Mouse (Mus musculus) heart, adult 2 months (tissue): ENCODE data around the gene Tubb5. TPM values are rescaled to one million over a fixed set of nuclear protein-coding genes. Genes with fewer than 3 reads are reported as not detected.

Source experiments
- DNase-seq, 2 experiments: peaks; one replicate each; pipeline ENCODE4 v3.0.0; 2021
- H3K27ac ChIP-seq: fragments of 200-600 bp; 2 replicates; pipeline ENCODE4 v1.8.1; 2022
- H3K27me3 ChIP-seq: fragments of 200-500 bp; 2 replicates; pipeline ENCODE4 v1.6.1; 2012; ENCODE audit warnings: mild to moderate bottlenecking, low read length, inconsistent platforms, mixed read lengths; ENCODE audit not compliant: control insufficient read depth, insufficient read depth
- H3K36me3 ChIP-seq: fragments of 200-500 bp; 2 replicates; pipeline ENCODE4 v1.6.1; 2012; ENCODE audit warnings: low read length, inconsistent platforms; ENCODE audit not compliant: control insufficient read depth, insufficient read depth
- H3K4me1 ChIP-seq: fragments of 200-500 bp; 2 replicates; pipeline ENCODE4 v1.6.1; 2011; ENCODE audit warnings: low read length; ENCODE audit not compliant: control insufficient read depth, insufficient read depth
- H3K4me3 ChIP-seq: fragments of 200-600 bp; 2 replicates; pipeline ENCODE4 v1.8.1; 2022
- H3K79me2 ChIP-seq: fragments of 200-500 bp; replicated peaks from 2 replicates; pipeline ENCODE4 v1.6.1; 2012; ENCODE audit warnings: mild to moderate bottlenecking, inconsistent platforms, low read length, moderate library complexity, mixed read lengths; ENCODE audit not compliant: control insufficient read depth, insufficient read depth
- H3K9ac ChIP-seq: fragments of 200-500 bp; 2 replicates; pipeline ENCODE4 v1.6.1; 2012; ENCODE audit warnings: low read depth, mild to moderate bottlenecking, control low read depth, inconsistent platforms, low read length, mixed read lengths
- CTCF ChIP-seq: fragments of 200-600 bp; IDR thresholded peaks from 2 replicates; pipeline ENCODE4 v1.8.1; 2022; ENCODE audit warnings: antibody characterized with exemption, mild to moderate bottlenecking, moderate library complexity
- EP300 ChIP-seq: fragments of 200-500 bp; IDR thresholded peaks from 2 replicates; pipeline ENCODE4 v1.6.1; 2011; ENCODE audit warnings: low read depth, low read length, control low read depth; ENCODE audit not compliant: insufficient read depth
- POLR2A ChIP-seq: fragments of 200-500 bp; IDR thresholded peaks from 2 replicates; pipeline ENCODE4 v1.6.1; 2011; ENCODE audit warnings: mild to moderate bottlenecking, low read depth, low read length, control low read depth; ENCODE audit not compliant: insufficient read depth
- WGBS: fragments of 180-500 bp; shearing (Covaris S2); methylation state at CpG from one replicate; pipeline ENCODE4 v1.1.7; 2018; 5-methylcytosine and 5-hydroxymethylcytosine counted together
- intact Hi-C: fragments of 180-260 bp; cut with DNase I; formaldehyde crosslinking; loops from one replicate; pipeline ENCODE4 v1.15.1; 2025
- microRNA-seq, 2 experiments: library from miRNA; unstranded; fragments of <30 nt; microRNA quantifications; one replicate each; pipeline ENCODE4 v1.2.0; 2021
- polyA plus RNA-seq: library from polyadenylated mRNA; depleted of rRNA; stranded (reverse); fragments of >200 nt; gene quantifications from 2 replicates; pipeline ENCODE4 v1.2.3, GENCODE M21; 2012; rRNA removed
- total RNA-seq, 2 experiments: library from RNA; stranded (reverse); gene quantifications; 2 replicates each; pipeline ENCODE4 v1.2.3; 2021

The Tubb5 gene
- total and polyA plus RNA-seq, 3 experiments: 83.0 to 108 (median 90.1) TPM

- 66% methylated on average over 3 of the region's 3 CpGs for WGBS
- DNase-seq: no peak
- peaks cover 2% of the 10 kb centered on the region; the same call in 1 of the 2 replicates for H3K4me1 ChIP-seq
- H3K27ac ChIP-seq: no peak overlapping the region; the same call in 1 of the 2 replicates
- no peaks in the 10 kb centered on the region for H3K27me3 ChIP-seq
- intact Hi-C loops: no loop called here
- H3K4me3 ChIP-seq: no peak overlapping the region
- H3K36me3 ChIP-seq: peaks cover 2% of the 10 kb centered on the region; the same call in 1 of the 2 replicates
- no peaks in the 10 kb centered on the region for H3K79me2 ChIP-seq
- no peak overlapping the region for H3K9ac ChIP-seq
- no peak for TF ChIP-seq POLR2A
- TF ChIP-seq CTCF: no peak
- TF ChIP-seq EP300: no peak
Measured at GRCm38 (mm10) chr17:35788025-35788424, 50.1 kb downstream of the Tubb5 start.

GRCm38 (mm10) chr17:35787493-35787892 lies 50.6 kb downstream of the Tubb5 start:
- Histone ChIP-seq H3K36me3 (peaks cover 2% of the 10 kb centered on the region; the same call in 1 of the 2 replicates), H3K4me3 (no peak overlapping the region), H3K4me1 (peaks cover 2% of the 10 kb centered on the region; the same call in 1 of the 2 replicates), H3K27ac (peak overlapping the region; percentile 7), H3K79me2 (no peaks in the 10 kb centered on the region), H3K27me3 (no peaks in the 10 kb centered on the region), H3K9ac (no peak overlapping the region)
- TF ChIP-seq CTCF (no peak), POLR2A (no peak), EP300 (no peak)
- intact Hi-C loops: loop anchor here (2.0 kb wide), 1 partner anchor 19 kb away; no protein-coding TSS in a partner anchor
- DNase-seq: no peak

GRCm38 (mm10) chr17:35785140-35785539 lies 53.0 kb downstream of the Tubb5 start:
- Histone ChIP-seq H3K36me3 (peaks cover 2% of the 10 kb centered on the region; the same call in 1 of the 2 replicates), H3K27me3 (no peaks in the 10 kb centered on the region), H3K4me1 (peaks cover 2% of the 10 kb centered on the region; the same call in 1 of the 2 replicates), H3K9ac (peak overlapping the region; percentile 62), H3K4me3 (peak overlapping the region; percentile 19; the same call in 1 of the 2 replicates), H3K79me2 (no peaks in the 10 kb centered on the region), H3K27ac (peak overlapping the region; percentile 83)
- WGBS: 42% methylated on average over 4 of the region's 4 CpGs
- DNase-seq: no peak
- TF ChIP-seq CTCF (no peak), POLR2A (0 out of 2 replicates have a peak, but pooled peaks have one; percentile 31), EP300 (no peak)
- intact Hi-C loops: loop anchor here (2.0 kb wide), 1 partner anchor 38 kb away; the partner anchor contains the start of gene Flot1

GRCm38 (mm10) chr17:35783944-35784343 lies 54.2 kb downstream of the Tubb5 start:
- Histone ChIP-seq H3K4me3 (no peak overlapping the region), H3K79me2 (no peaks in the 10 kb centered on the region), H3K27ac (peak overlapping the region; percentile 83), H3K9ac (no peak overlapping the region), H3K36me3 (peaks cover 2% of the 10 kb centered on the region; the same call in 1 of the 2 replicates), H3K27me3 (no peaks in the 10 kb centered on the region), H3K4me1 (peaks cover 3% of the 10 kb centered on the region; the same call in 1 of the 2 replicates)
- 54% methylated on average over 6 of the region's 6 CpGs for WGBS
- no peak for DNase-seq
- intact Hi-C loops: loop anchor here (2.0 kb wide), 1 partner anchor 39 kb away; the partner anchor contains the start of gene Flot1
- TF ChIP-seq POLR2A: no peak
- TF ChIP-seq EP300: no peak
- TF ChIP-seq CTCF: no peak

Small RNA genes lying within 50 kb of the gene (microRNA-seq; reads per million reads assigned to microRNA genes)
- gene Gm28033: 0.39 to 0.56 reads per million in 2 experiments

Other genes with a start within 250 kb of the Tubb5 start
- not detected for gene Sfta2, start 236.8 kb downstream of the Tubb5 start, total RNA-seq
- gene Sfta2, start 236.8 kb downstream of the Tubb5 start, polyA plus RNA-seq: 0.47 TPM in 1 of 2 replicates, not detected in the other
- gene Gm9573, start 211.7 kb downstream of the Tubb5 start, total RNA-seq: not detected
- not detected in 2 replicates for gene Gm9573, start 211.7 kb downstream of the Tubb5 start, polyA plus RNA-seq
- not detected for gene Mucl3, start 194.6 kb downstream of the Tubb5 start, total RNA-seq
- gene Mucl3, start 194.6 kb downstream of the Tubb5 start, polyA plus RNA-seq: not detected in 2 replicates
- gene Vars2, start 170.7 kb downstream of the Tubb5 start, total RNA-seq: 10 to 100 TPM; 26.6 to 28.3 TPM
- 19.3 and 20.3 TPM in 2 replicates for gene Vars2, start 170.7 kb downstream of the Tubb5 start, polyA plus RNA-seq
- 10 to 100 TPM; 15.0 to 20.6 TPM for gene Gtf2h4, start 164.6 kb downstream of the Tubb5 start, total RNA-seq
- gene Gtf2h4, start 164.6 kb downstream of the Tubb5 start, polyA plus RNA-seq: 19.2 and 21.0 TPM in 2 replicates
- gene Ddr1, start 133.7 kb downstream of the Tubb5 start, total RNA-seq: 10 to 100 TPM; 25.9 to 30.6 TPM
- 24.4 and 27.6 TPM in 2 replicates for gene Ddr1, start 133.7 kb downstream of the Tubb5 start, polyA plus RNA-seq
- 10 to 100 TPM; 15.6 to 37.0 TPM for gene Ier3, start 16.6 kb downstream of the Tubb5 start, total RNA-seq
- 30.9 and 33.1 TPM in 2 replicates for gene Ier3, start 16.6 kb downstream of the Tubb5 start, polyA plus RNA-seq
- gene Flot1, start 15.1 kb downstream of the Tubb5 start, total RNA-seq: 100 to 1,000 TPM; 133 to 148 TPM
- gene Flot1, start 15.1 kb downstream of the Tubb5 start, polyA plus RNA-seq: 138 and 144 TPM in 2 replicates
- 10 to 100 TPM; 13.2 to 13.3 TPM for gene Mdc1, start 3.2 kb upstream of the Tubb5 start, total RNA-seq
- 4.2 and 8.3 TPM in 2 replicates for gene Mdc1, start 3.2 kb upstream of the Tubb5 start, polyA plus RNA-seq
- gene Nrm, start 23.0 kb upstream of the Tubb5 start, total RNA-seq: 1 to 10 TPM; 1.8 TPM
- 5.3 and 5.6 TPM in 2 replicates for gene Nrm, start 23.0 kb upstream of the Tubb5 start, polyA plus RNA-seq
- 10 to 100 TPM; 12.8 to 18.6 TPM for gene Ppp1r18, start 27.3 kb upstream of the Tubb5 start, total RNA-seq
- 18.9 and 21.3 TPM in 2 replicates for gene Ppp1r18, start 27.3 kb upstream of the Tubb5 start, polyA plus RNA-seq
- gene Dhx16, start 41.5 kb upstream of the Tubb5 start, total RNA-seq: 10 to 100 TPM; 19.3 to 20.3 TPM
- 27.7 and 38.0 TPM in 2 replicates for gene Dhx16, start 41.5 kb upstream of the Tubb5 start, polyA plus RNA-seq
- gene 2310061I04Rik, start 59.1 kb upstream of the Tubb5 start, total RNA-seq: 100 to 1,000 TPM in 1 of 2 experiments, 10 to 100 TPM in 1; 99.4 to 116 TPM
- 164 and 176 TPM in 2 replicates for gene 2310061I04Rik, start 59.1 kb upstream of the Tubb5 start, polyA plus RNA-seq
- 1 to 10 TPM; 6.0 TPM for gene Atat1, start 71.8 kb upstream of the Tubb5 start, total RNA-seq
- gene Atat1, start 71.8 kb upstream of the Tubb5 start, polyA plus RNA-seq: 22.0 and 24.3 TPM in 2 replicates
- gene Mrps18b, start 78.1 kb upstream of the Tubb5 start, total RNA-seq: 10 to 100 TPM; 50.9 to 56.2 TPM
- gene Mrps18b, start 78.1 kb upstream of the Tubb5 start, polyA plus RNA-seq: 76.0 and 99.7 TPM in 2 replicates
- gene Ppp1r10, start 78.1 kb upstream of the Tubb5 start, total RNA-seq: 10 to 100 TPM; 26.4 to 40.9 TPM
- 18.1 and 18.7 TPM in 2 replicates for gene Ppp1r10, start 78.1 kb upstream of the Tubb5 start, polyA plus RNA-seq
- 10 to 100 TPM; 63.0 to 75.2 TPM for gene Abcf1, start 131.5 kb upstream of the Tubb5 start, total RNA-seq
- gene Abcf1, start 131.5 kb upstream of the Tubb5 start, polyA plus RNA-seq: 54.5 and 59.6 TPM in 2 replicates
- gene Gnl1, start 141.5 kb upstream of the Tubb5 start, total RNA-seq: 10 to 100 TPM; 27.4 to 35.6 TPM
- gene Gnl1, start 141.5 kb upstream of the Tubb5 start, polyA plus RNA-seq: 17.0 and 18.2 TPM in 2 replicates
- 1 to 10 TPM; 3.9 to 4.3 TPM for gene Prr3, start 141.9 kb upstream of the Tubb5 start, total RNA-seq
- gene Prr3, start 141.9 kb upstream of the Tubb5 start, polyA plus RNA-seq: 6.8 and 7.6 TPM in 2 replicates
- 1 to 10 TPM; 7.5 to 9.6 TPM for gene H2-T24, start 182.3 kb upstream of the Tubb5 start, total RNA-seq
- 4.3 and 9.4 TPM in 2 replicates for gene H2-T24, start 182.3 kb upstream of the Tubb5 start, polyA plus RNA-seq
- gene H2-T23, start 194.5 kb upstream of the Tubb5 start, total RNA-seq: 10 to 100 TPM; 27.3 to 34.1 TPM
- gene H2-T23, start 194.5 kb upstream of the Tubb5 start, polyA plus RNA-seq: 43.4 and 46.4 TPM in 2 replicates
- 10 to 100 TPM in 1 of 2 experiments, 1 to 10 TPM in 1; 7.4 to 10.6 TPM for gene H2-T22, start 204.4 kb upstream of the Tubb5 start, total RNA-seq
- gene H2-T22, start 204.4 kb upstream of the Tubb5 start, polyA plus RNA-seq: 23.4 and 23.8 TPM in 2 replicates
- not detected for gene Gm6034, start 204.7 kb upstream of the Tubb5 start, total RNA-seq
- not detected in 2 replicates for gene Gm6034, start 204.7 kb upstream of the Tubb5 start, polyA plus RNA-seq
- 1 to 10 TPM; 3.5 to 4.4 TPM for gene Gm11127, start 220.1 kb upstream of the Tubb5 start, total RNA-seq
- gene Gm11127, start 220.1 kb upstream of the Tubb5 start, polyA plus RNA-seq: not detected in 2 replicates